Comparison of ENCODE assay signal across 31 mouse cellular contexts in the genomic region with DNA sequence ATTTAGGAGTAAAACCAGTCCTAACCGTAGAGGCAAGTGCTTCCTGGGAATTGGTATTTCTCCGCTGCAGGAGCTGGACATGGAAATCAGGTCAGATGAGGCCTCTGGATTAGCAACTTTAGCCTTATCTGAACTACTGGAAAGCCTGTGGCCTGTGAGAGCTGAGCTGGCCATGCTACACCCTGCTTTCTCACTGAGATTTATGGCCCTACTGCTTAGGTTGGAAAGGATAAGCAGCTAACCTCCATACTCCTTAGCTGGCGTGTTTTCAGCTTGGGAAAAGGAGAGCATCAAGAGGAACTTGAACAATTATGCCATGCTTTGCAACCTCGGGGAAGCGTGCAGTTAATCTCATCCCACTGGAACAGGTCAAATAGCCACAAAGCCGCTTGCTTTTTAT.
DNase-seq lines count a peak whose midpoint lies in the region; ATAC-seq and TF ChIP-seq lines count a peak whose summit lies in the region.
"Had no signal": no experiment of that assay in that cellular context is flagged by ENCODE, and none has a peak within 500 bp of the region (broad histone marks: within the 10 kb centered on the region; RNA-seq: fewer than 3 reads in every experiment).

No protein-coding gene starts in this region.

- TF ChIP-seq POLR2A in kidney, adult 2 months (IDR thresholded peaks at IDR 0.05; ENCODE audit: low read depth, low read length): no peak

- no peaks in the 10 kb centered on the region for H3K9me3 ChIP-seq in kidney, embryonic 16.5 days (ENCODE audit: low read length)
- no peaks in the 10 kb centered on the region for H3K9me3 ChIP-seq in midbrain, embryonic 15.5 days
- H3K9me3 ChIP-seq: embryonic facial prominence, embryonic 12.5 days; hindbrain, embryonic 12.5 days; liver, embryonic 12.5 days; midbrain, embryonic 12.5 days; neural tube, embryonic 15.5 days had no signal

- no peak overlapping the region for H3K4me2 ChIP-seq in kidney, embryonic 16.5 days (replicated peaks; ENCODE audit: low read depth, low read length)
- no peak overlapping the region for H3K4me2 ChIP-seq in midbrain, embryonic 15.5 days
- H3K4me2 ChIP-seq: embryonic facial prominence, embryonic 12.5 days; heart, embryonic 11.5 days; hindbrain, embryonic 12.5 days; liver, embryonic 12.5 days; midbrain, embryonic 12.5 days; neural tube, embryonic 15.5 days had no signal

- no peak for ATAC-seq in kidney, embryonic 16.5 days (ENCODE audit: low FRiP score, low TSS enrichment)
- no peak for ATAC-seq in midbrain, embryonic 15.5 days (replicated peaks)
- no peak for ATAC-seq in monocyte, adult 5-6 weeks (replicated peaks; ENCODE audit: insufficient number of reproducible peaks, low FRiP score, low TSS enrichment, poor library complexity, severe bottlenecking)
- ATAC-seq: activated CD4-positive, CD25-positive, alpha-beta regulatory T cell, adult 4 months; forebrain, embryonic 14.5 days; liver, embryonic 12.5 days; liver, postnatal 0 days had no signal

- no peaks in the 10 kb centered on the region for H3K36me3 ChIP-seq in kidney, adult 2 months (ENCODE audit: control insufficient read depth, insufficient read depth, low read length)
- H3K36me3 ChIP-seq in kidney, embryonic 16.5 days (ENCODE audit: insufficient read depth, low read length): no peaks in the 10 kb centered on the region
- no peaks in the 10 kb centered on the region for H3K36me3 ChIP-seq in midbrain, embryonic 15.5 days (replicated peaks)
- H3K36me3 ChIP-seq: embryonic facial prominence, embryonic 12.5 days; hindbrain, embryonic 12.5 days; liver, embryonic 12.5 days; midbrain, embryonic 12.5 days; neural tube, embryonic 15.5 days had no signal

- H3K27me3 ChIP-seq in kidney, adult 2 months (replicated peaks; ENCODE audit: control insufficient read depth, insufficient read depth, low read length): no peaks in the 10 kb centered on the region
- no peaks in the 10 kb centered on the region for H3K27me3 ChIP-seq in kidney, embryonic 16.5 days (ENCODE audit: insufficient read depth, low read length)
- no peaks in the 10 kb centered on the region for H3K27me3 ChIP-seq in midbrain, embryonic 15.5 days (replicated peaks)
- H3K27me3 ChIP-seq: CH12.LX; embryonic facial prominence, embryonic 12.5 days; hindbrain, embryonic 12.5 days; liver, embryonic 12.5 days; midbrain, embryonic 12.5 days; neural tube, embryonic 15.5 days had no signal

- no peak for TF ChIP-seq CTCF in kidney, adult 2 months (conservative IDR thresholded peaks at IDR 0.05; ENCODE audit: insufficient read depth, insufficient read length, low read depth, low read length)

- H3K27ac ChIP-seq in kidney, adult 2 months (ENCODE audit: insufficient read depth, low read depth, low read length): no peak overlapping the region
- H3K27ac ChIP-seq in kidney, embryonic 16.5 days (ENCODE audit: low read length): no peak overlapping the region
- H3K27ac ChIP-seq in midbrain, embryonic 15.5 days: no peak overlapping the region
- H3K27ac ChIP-seq: embryonic facial prominence, embryonic 12.5 days; hindbrain, embryonic 12.5 days; liver, embryonic 12.5 days; midbrain, embryonic 12.5 days; neural tube, embryonic 15.5 days; stomach, postnatal 0 days had no signal

- H3K4me3 ChIP-seq in kidney, adult 2 months (ENCODE audit: insufficient read depth, low read depth, low read length): no peak overlapping the region
- H3K4me3 ChIP-seq in kidney, embryonic 16.5 days (ENCODE audit: low read length): no peak overlapping the region
- H3K4me3 ChIP-seq in midbrain, embryonic 15.5 days: no peak overlapping the region
- H3K4me3 ChIP-seq: embryonic facial prominence, embryonic 12.5 days; hindbrain, embryonic 12.5 days; liver, embryonic 12.5 days; midbrain, embryonic 12.5 days; neural tube, embryonic 15.5 days had no signal

- peak; percentile 1 for DNase-seq in adrenal gland, adult 2 months
- no peak for DNase-seq in adrenal gland, postnatal 36 days
- DNase-seq in kidney, adult 2 months: peak; percentile 29
- peak; percentile 14 for DNase-seq in urinary bladder, postnatal 14 days (ENCODE audit: low spot score)
- no peak for DNase-seq in urinary bladder, postnatal 10 days (ENCODE audit: low spot score)
- DNase-seq: adrenal gland, postnatal 10 days; cerebellum, adult 11 months; cerebellum, adult 9-10 months; cerebellum, postnatal 36 days; gastrocnemius, postnatal 14 days; heart, postnatal 36 days; layer of hippocampus, postnatal 36 days; left cerebral cortex, postnatal 4 days; liver, postnatal 0 days; lung, postnatal 36 days; right cerebral cortex, postnatal 14 days; thymus, adult 18-20 months; thymus, postnatal 25 days had no signal

- 34% methylated on average over 6 of the region's 6 CpGs for WGBS in kidney, adult 2 months
- WGBS in kidney, embryonic 16.5 days: 41% methylated on average over 6 of the region's 6 CpGs
- WGBS in midbrain, embryonic 15.5 days: 76% methylated on average over 6 of the region's 6 CpGs

- no peak overlapping the region for H3K9ac ChIP-seq in kidney, embryonic 16.5 days (replicated peaks; ENCODE audit: low read length)
- no peak overlapping the region for H3K9ac ChIP-seq in midbrain, embryonic 15.5 days
- H3K9ac ChIP-seq: embryonic facial prominence, embryonic 12.5 days; hindbrain, embryonic 12.5 days; liver, embryonic 12.5 days; liver, postnatal 0 days; midbrain, embryonic 12.5 days; neural tube, embryonic 15.5 days had no signal

- no peaks in the 10 kb centered on the region for H3K4me1 ChIP-seq in kidney, adult 2 months (ENCODE audit: control insufficient read depth, insufficient read depth, low read length)
- no peaks in the 10 kb centered on the region for H3K4me1 ChIP-seq in kidney, embryonic 16.5 days (ENCODE audit: insufficient read depth, low read length)
- H3K4me1 ChIP-seq in midbrain, embryonic 15.5 days: no peaks in the 10 kb centered on the region
- H3K4me1 ChIP-seq: embryonic facial prominence, embryonic 12.5 days; hindbrain, embryonic 12.5 days; liver, embryonic 12.5 days; midbrain, embryonic 12.5 days; neural tube, embryonic 15.5 days had no signal

Comparison
In these comparisons a context has a peak if more than half of its experiments do, and no peak if none do; other contexts are left out.
1. DNase-seq: peak in adrenal gland, adult 2 months (single experiment), kidney, adult 2 months (single experiment) and urinary bladder, postnatal 14 days (single experiment); none in adrenal gland, postnatal 36 days (0 of 2) and urinary bladder, postnatal 10 days (single experiment).